Mouse (Mus musculus) neural tube, embryonic 14.5 days (tissue): ENCODE results near the gene Klhdc3. TPM values are rescaled to one million over a fixed set of nuclear protein-coding genes. Genes with fewer than 3 reads are reported as not detected.

Experiments used
- ATAC-seq: fragments of 200-750 bp; cut with Nextera tagmentation; 2 replicates; pipeline ENCODE4 v1.8.0; 2017; ENCODE audit warnings: low read depth, mild to moderate bottlenecking, moderate TSS enrichment, moderate library complexity
- H3K27ac ChIP-seq: fragments of 300-500 bp; sonication (generic); 2 replicates; pipeline ENCODE4 v1.5.1; 2014; ENCODE audit warnings: low read depth, mild to moderate bottlenecking, control low read depth, low read length, moderate library complexity, mixed read lengths
- H3K27me3 ChIP-seq: fragments of 300-500 bp; sonication (generic); 2 replicates; pipeline ENCODE4 v1.6.1; 2014; ENCODE audit warnings: low read length; ENCODE audit not compliant: control insufficient read depth, insufficient read depth
- H3K36me3 ChIP-seq: fragments of 300-500 bp; sonication (generic); 2 replicates; pipeline ENCODE4 v1.6.1; 2014; ENCODE audit warnings: low read length, mixed read lengths; ENCODE audit not compliant: control insufficient read depth, insufficient read depth
- H3K4me1 ChIP-seq: fragments of 300-500 bp; sonication (generic); 2 replicates; pipeline ENCODE4 v1.6.1; 2014; ENCODE audit warnings: low read length; ENCODE audit not compliant: control insufficient read depth, insufficient read depth
- H3K4me2 ChIP-seq: fragments of 300-500 bp; sonication (generic); 2 replicates; pipeline ENCODE4 v1.6.1; 2014; ENCODE audit warnings: mild to moderate bottlenecking, low read depth, low read length, control low read depth
- H3K4me3 ChIP-seq: fragments of 300-500 bp; sonication (generic); 2 replicates; pipeline ENCODE4 v1.5.1; 2014; ENCODE audit warnings: low read depth, low read length, control low read depth, mixed read lengths
- H3K9ac ChIP-seq: fragments of 300-500 bp; sonication (generic); replicated peaks from 2 replicates; pipeline ENCODE4 v1.6.1; 2014; ENCODE audit warnings: low read depth, mild to moderate bottlenecking, control low read depth, low read length, mixed read lengths
- H3K9me3 ChIP-seq: fragments of 300-500 bp; sonication (generic); 2 replicates; pipeline ENCODE4 v1.6.1; 2016; ENCODE audit warnings: low read length; ENCODE audit not compliant: control insufficient read depth
- WGBS: fragments of 180-500 bp; shearing (Covaris S2); extraction: QIAGEN DNeasy Blood & Tissue Kit; methylation state at CpG from one replicate; pipeline ENCODE4 v1.1.7; 2014; 5-methylcytosine and 5-hydroxymethylcytosine counted together
- polyA plus RNA-seq: library from polyadenylated mRNA; unstranded; fragments of >200 nt; fragmentation: Nextera tagmentation; extraction: Ambion mirVana; gene quantifications from 2 replicates; pipeline ENCODE4 v1.2.1, GENCODE M21; 2014

Gene Klhdc3
- polyA plus RNA-seq, 1 experiment from 2014 or later = 151 TPM

- 80% methylated on average over 20 of the region's 20 CpGs for WGBS
- no peaks in the 10 kb centered on the region for H3K27me3 ChIP-seq
- H3K9ac ChIP-seq = peak overlapping the region; percentile 82; the same call in 1 of the 2 replicates
- no peaks in the 10 kb centered on the region for H3K9me3 ChIP-seq
- no peak for ATAC-seq
- peaks cover 31% of the 10 kb centered on the region for H3K36me3 ChIP-seq
- H3K4me3 ChIP-seq = peak overlapping the region; percentile 50; the same call in 1 of the 2 replicates
- H3K4me1 ChIP-seq = peaks cover 23% of the 10 kb centered on the region
- no peak overlapping the region for H3K27ac ChIP-seq
- peak overlapping the region; percentile 89 for H3K4me2 ChIP-seq
Observed at GRCm38 (mm10) chr17:46651755-46652547, 28.8 kb downstream of the Klhdc3 start.

- peak overlapping the region; percentile 82 for H3K9ac ChIP-seq
- ATAC-seq = no peak
- H3K27me3 ChIP-seq = no peaks in the 10 kb centered on the region
- H3K9me3 ChIP-seq = no peaks in the 10 kb centered on the region
- H3K4me2 ChIP-seq = peak overlapping the region; percentile 89
- peaks cover 29% of the 10 kb centered on the region for H3K4me1 ChIP-seq
- H3K27ac ChIP-seq = peak overlapping the region; percentile 94
- WGBS = 71% methylated on average over 17 of the region's 17 CpGs
- peaks cover 24% of the 10 kb centered on the region for H3K36me3 ChIP-seq
- peak overlapping the region; percentile 50 for H3K4me3 ChIP-seq
Observed at GRCm38 (mm10) chr17:46651292-46651691, 29.4 kb downstream of the Klhdc3 start.

GRCm38 (mm10) chr17:46650232-46651031 is 30.3 kb downstream of the Klhdc3 start, which contains the start of gene Cul7:
Gene Cul7, plus strand, starts transcription at chr17:46650337.
- peak within 1 kb of the TSS; percentile 82 for H3K9ac ChIP-seq
- peak; percentile 94 for ATAC-seq
- H3K4me3 ChIP-seq = peak within 1 kb of the TSS; percentile 50
- peaks cover 29% of the 10 kb centered on the region for H3K4me1 ChIP-seq
- peak within 1 kb of the TSS; percentile 94 for H3K27ac ChIP-seq
- WGBS = under 1% methylated on average over 56 of the region's 58 CpGs
- peaks cover 15% of the 10 kb centered on the region for H3K36me3 ChIP-seq
- H3K27me3 ChIP-seq = no peaks in the 10 kb centered on the region
- H3K4me2 ChIP-seq = peak within 1 kb of the TSS; percentile 89
- H3K9me3 ChIP-seq = no peaks in the 10 kb centered on the region

GRCm38 (mm10) chr17:46649811-46650210 is 30.9 kb downstream of the Klhdc3 start:
- Histone ChIP-seq H3K4me3 (peak overlapping the region; percentile 50), H3K27me3 (no peaks in the 10 kb centered on the region), H3K9me3 (no peaks in the 10 kb centered on the region), H3K36me3 (peaks cover 15% of the 10 kb centered on the region), H3K27ac (peak overlapping the region; percentile 94), H3K9ac (peak overlapping the region; percentile 82), H3K4me2 (peak overlapping the region; percentile 89), H3K4me1 (peaks cover 33% of the 10 kb centered on the region)
- no peak for ATAC-seq
- WGBS = 34% methylated on average over 15 of the region's 15 CpGs

GRCm38 (mm10) chr17:46648436-46648835 is 32.3 kb downstream of the Klhdc3 start:
- H3K4me3 ChIP-seq = no peak overlapping the region
- H3K27ac ChIP-seq = no peak overlapping the region
- peaks cover 37% of the 10 kb centered on the region for H3K4me1 ChIP-seq
- H3K9me3 ChIP-seq = no peaks in the 10 kb centered on the region
- 93% methylated on average over 9 of the region's 9 CpGs for WGBS
- H3K36me3 ChIP-seq = peaks cover 3% of the 10 kb centered on the region
- no peaks in the 10 kb centered on the region for H3K27me3 ChIP-seq
- ATAC-seq = no peak
- no peak overlapping the region for H3K4me2 ChIP-seq
- H3K9ac ChIP-seq = no peak overlapping the region

GRCm38 (mm10) chr17:46647279-46647678 is 33.4 kb downstream of the Klhdc3 start:
- Histone ChIP-seq H3K4me1 (peaks cover 37% of the 10 kb centered on the region), H3K9me3 (no peaks in the 10 kb centered on the region), H3K36me3 (no peaks in the 10 kb centered on the region; the same call in 1 of the 2 replicates), H3K27me3 (no peaks in the 10 kb centered on the region), H3K9ac (no peak overlapping the region), H3K4me2 (no peak overlapping the region), H3K4me3 (no peak overlapping the region), H3K27ac (no peak overlapping the region)
- WGBS = 91% methylated on average over 7 of the region's 7 CpGs
- no peak for ATAC-seq

- H3K4me1 ChIP-seq = peaks cover 28% of the 10 kb centered on the region
- no peak for ATAC-seq
Observed at GRCm38 (mm10) chr17:46646322-46646662, 34.4 kb downstream of the Klhdc3 start.

GRCm38 (mm10) chr17:46645561-46646321 is 35.0 kb downstream of the Klhdc3 start, which contains the start of the genes Klc4 and Mrpl2:
Gene Klc4, minus strand, starts transcription at chr17:46646022.
Gene Mrpl2, plus strand, starts transcription at chr17:46646229.
- peak within 1 kb of the TSS; percentile 93 for H3K4me2 ChIP-seq
- under 1% methylated on average over 51 of the region's 53 CpGs for WGBS
- H3K9ac ChIP-seq = peak within 1 kb of the TSS; percentile 83
- peak within 1 kb of the TSS; percentile 83 for H3K4me3 ChIP-seq
- peak; percentile 61 for ATAC-seq
- no peaks in the 10 kb centered on the region for H3K27me3 ChIP-seq
- no peaks in the 10 kb centered on the region for H3K9me3 ChIP-seq
- H3K36me3 ChIP-seq = peaks cover 10% of the 10 kb centered on the region
- peak within 1 kb of the TSS; percentile 87 for H3K27ac ChIP-seq
- peaks cover 22% of the 10 kb centered on the region for H3K4me1 ChIP-seq

More at GRCm38 (mm10) chr17:46646322-46646662, 34.4 kb downstream of the Klhdc3 start:
- peaks cover 8% of the 10 kb centered on the region for H3K36me3 ChIP-seq
- H3K27me3 ChIP-seq = no peaks in the 10 kb centered on the region
- peak overlapping the region; percentile 93 for H3K4me2 ChIP-seq
- H3K27ac ChIP-seq = peak overlapping the region; percentile 87
- H3K4me3 ChIP-seq = peak overlapping the region; percentile 83
- WGBS = under 1% methylated on average over 19 of the region's 19 CpGs
- H3K9ac ChIP-seq = peak overlapping the region; percentile 74
- H3K9me3 ChIP-seq = no peaks in the 10 kb centered on the region
